Mouse (Mus musculus) gastrocnemius, adult 8-10 months (tissue): ENCODE measurements at regions not wholly inside any gene's neighbourhood (a gene's known extent, or its start where the extent isn't known, plus 50 kb on each side); places are given as distances from the start of the nearest gene placed in this dataset.

Experiments
- DNase-seq, 2 experiments: peaks; one replicate each; pipeline ENCODE4 v3.0.0; 2022; ENCODE audit warnings: low spot score in 2 of 2

GRCm38 (mm10) chr14:106190721-106191120 lies 84.7 kb downstream of the Trim52 start:
- DNase-seq: no peak

DNA sequence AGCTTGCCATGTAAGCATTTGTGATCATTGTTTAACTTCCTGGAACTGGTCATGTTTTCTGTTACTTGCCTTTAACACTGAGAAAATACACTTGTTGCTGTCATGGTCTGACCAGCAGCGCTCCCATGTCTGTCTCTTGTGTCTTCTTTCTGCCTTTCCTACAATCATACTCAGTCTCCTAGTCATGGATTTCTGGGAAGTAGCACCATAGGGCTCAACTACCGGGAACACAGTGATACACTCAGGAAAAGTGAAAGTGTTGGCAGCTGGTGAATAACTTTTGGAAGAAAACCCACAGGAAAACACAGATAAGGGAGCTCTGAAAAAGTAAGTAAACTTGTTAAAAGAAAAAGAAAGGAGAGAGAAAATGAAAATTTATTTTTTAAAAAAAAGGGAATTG lies 87.6 kb downstream of the Trim52 start:
- DNase-seq: no peak

GRCm38 (mm10) chr14:106194104-106194503 lies 88.1 kb downstream of the Trim52 start:
- DNase-seq: no peak

GRCm38 (mm10) chr14:106197826-106198225 lies 91.8 kb downstream of the Trim52 start:
- DNase-seq: no peak

DNA sequence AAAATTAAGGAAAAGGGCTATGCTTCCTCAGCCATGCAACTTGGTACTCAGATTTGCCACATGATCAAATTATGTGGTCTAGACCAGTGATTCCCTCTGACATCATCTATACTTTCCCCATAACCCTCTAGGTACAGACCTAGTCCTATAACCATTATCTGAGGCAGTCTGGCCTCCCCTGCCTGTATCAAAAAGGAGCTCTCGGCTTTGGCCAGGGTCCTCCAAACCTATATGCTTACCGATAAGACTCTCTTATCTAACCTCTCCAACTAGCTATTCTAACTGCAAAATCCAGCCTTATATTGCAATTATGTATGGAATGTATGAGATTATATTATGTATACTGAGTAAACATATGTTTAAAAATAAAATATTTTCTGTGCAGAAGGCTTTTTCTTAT lies 93.1 kb downstream of the Trim52 start:
- DNase-seq: no peak

DNA sequence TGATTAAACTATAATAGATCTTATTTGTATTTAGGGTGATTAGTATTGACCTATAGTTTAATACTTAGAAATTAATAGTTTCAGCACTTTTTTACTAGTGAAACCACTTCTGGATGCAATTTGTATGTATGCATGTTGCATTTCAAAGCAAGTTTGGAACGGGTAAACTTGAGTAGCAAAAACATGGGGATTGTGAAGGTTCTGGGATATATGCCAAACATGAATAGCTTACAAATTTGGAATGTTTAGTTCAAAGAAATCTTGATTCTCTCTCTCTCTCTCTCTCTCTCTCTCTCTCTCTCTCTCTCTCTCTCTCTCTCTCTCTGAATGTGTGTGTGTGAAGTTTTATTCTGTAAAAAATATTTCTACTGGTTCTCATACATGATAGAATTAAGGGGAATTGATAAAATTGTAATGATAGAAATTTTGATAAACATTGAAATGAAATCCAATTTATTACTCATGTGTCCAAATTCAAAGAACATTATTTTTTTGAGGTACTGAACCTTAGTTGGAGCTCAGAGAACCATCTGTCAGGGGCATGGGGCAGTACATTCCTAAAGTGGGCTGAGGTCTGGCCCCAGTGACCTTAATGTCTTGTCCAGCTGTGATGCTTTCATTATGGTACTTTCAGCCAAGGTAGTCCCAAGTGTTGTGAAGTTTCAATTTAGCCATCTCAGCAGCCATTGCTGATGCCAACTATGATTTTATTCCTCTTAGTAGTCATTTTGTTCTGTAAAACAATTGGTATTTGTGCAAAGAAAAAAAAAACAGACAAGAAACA lies 93.7 kb downstream of the Trim52 start:
- DNase-seq: peak in 1 of 2 experiments; percentile 21

GRCm38 (mm10) chr14:106211062-106211461 lies 105.1 kb downstream of the Trim52 start:
- no peak for DNase-seq

DNA sequence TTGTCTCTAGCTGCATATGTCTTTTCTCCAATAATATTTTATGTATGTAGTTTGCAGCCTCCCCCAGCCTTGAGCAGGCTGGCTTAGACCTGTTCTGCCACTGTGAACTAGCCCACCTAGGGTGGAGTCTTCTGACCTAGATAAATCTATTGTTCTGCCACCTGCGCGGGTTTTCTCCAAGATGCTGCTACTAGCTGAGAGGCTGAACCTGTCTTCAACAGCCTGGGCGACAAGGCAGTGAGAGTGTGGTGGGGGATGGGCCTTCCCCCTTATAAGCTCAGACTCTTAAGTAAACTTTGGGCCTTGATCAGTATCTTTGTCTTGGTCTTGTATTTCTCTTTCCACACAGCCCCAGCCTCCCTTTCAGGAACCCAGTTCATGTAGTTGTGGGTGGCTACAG lies 111.7 kb downstream of the Trim52 start:
- DNase-seq: no peak

- no peak for DNase-seq
These were observed 113.3 kb downstream of the Trim52 start for GRCm38 (mm10) chr14:106219293-106219797.

DNA sequence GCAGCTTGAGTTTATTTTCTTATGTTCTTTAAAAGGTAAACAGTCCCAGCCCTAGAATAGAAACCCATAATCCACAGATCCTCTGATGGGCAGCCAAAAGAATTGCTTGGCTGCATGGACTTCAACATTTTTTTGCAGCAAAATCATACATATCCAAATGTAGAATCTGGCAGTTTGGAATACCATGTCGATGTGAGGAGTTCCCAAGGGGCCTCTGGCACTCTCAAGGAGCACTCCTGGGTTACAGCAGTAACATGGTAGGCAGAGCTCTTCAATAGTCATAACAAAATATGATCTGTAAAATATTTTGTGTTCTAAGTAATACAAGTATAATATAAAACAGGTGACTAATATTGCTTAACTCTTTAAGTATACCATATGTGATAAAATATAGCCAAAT lies 119.4 kb downstream of the Trim52 start:
- no peak for DNase-seq

DNA sequence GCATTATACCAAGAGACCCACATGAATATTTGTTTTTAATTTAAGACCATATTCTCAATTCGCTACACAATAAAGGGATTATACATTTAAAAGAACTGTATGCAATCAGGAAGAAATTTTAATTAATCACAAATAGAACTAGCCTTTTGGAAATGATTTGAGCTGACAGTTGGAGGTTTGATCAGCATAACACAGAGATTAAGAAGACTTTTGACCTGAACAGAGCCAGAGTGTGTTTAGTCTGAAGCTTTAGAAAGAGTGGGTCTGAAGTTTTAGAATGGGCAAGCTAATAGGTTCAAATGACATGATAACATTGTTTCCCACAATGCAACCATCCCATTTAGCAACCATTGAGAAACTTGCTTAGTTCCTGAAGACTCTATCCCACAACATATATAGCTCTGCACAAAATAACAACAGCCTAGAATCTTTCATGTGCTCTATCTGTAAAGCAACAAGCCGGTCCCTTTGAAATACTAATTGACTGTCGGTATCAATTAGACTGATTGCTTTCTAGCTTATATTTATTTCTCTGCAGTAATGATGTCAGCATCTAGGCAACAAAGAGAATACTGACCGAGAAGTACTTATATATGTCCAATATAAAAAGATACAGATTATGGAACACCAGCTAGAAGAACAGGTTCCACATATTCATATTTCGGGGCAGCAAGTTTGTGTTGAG lies 135.9 kb downstream of the Trim52 start:
- DNase-seq: no peak

DNA sequence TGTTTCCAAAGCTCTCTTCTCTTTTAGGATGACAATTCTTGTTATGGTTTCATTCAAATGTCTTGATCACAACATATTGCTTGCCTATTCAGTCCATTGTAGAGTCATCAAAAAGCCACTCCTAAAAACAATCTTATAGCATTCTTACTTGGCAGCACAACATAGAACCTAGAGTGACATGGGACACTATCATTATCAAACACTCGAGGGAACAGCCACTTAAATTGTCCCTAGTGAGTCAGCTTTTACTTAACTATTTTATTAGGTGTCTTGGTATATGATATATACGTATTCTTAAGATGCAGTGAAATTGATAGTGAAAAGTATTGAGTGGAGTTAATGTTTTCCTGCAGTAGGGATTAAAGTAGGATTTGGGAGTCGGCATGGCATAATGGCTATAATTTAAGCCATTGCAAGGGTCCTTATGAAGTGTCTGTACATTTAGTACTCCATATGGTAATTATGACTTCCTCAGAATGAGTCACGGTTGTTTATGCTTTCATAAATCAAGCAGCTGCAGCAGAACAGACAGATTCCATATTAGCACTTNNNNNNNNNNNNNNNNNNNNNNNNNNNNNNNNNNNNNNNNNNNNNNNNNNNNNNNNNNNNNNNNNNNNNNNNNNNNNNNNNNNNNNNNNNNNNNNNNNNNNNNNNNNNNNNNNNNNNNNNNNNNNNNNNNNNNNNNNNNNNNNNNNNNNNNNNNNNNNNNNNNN lies 153.6 kb downstream of the Trim52 start:
- no peak for DNase-seq

- DNase-seq: no peak
These were observed 159.3 kb downstream of the Trim52 start for GRCm38 (mm10) chr14:106265290-106265689.

GRCm38 (mm10) chr14:106267679-106268561 lies 161.9 kb downstream of the Trim52 start:
- DNase-seq: peak in 1 of 2 experiments; percentile 8

GRCm38 (mm10) chr14:106269680-106270079 lies 163.7 kb downstream of the Trim52 start:
- DNase-seq: peak; percentile 39 to 46

GRCm38 (mm10) chr14:106313558-106313957 lies 207.6 kb downstream of the Trim52 start:
- DNase-seq: no peak

GRCm38 (mm10) chr14:106314079-106314551 lies 208.1 kb downstream of the Trim52 start:
- no peak for DNase-seq

- DNase-seq: no peak
These were observed 212.8 kb downstream of the Trim52 start for GRCm38 (mm10) chr14:106318767-106319166.

DNA sequence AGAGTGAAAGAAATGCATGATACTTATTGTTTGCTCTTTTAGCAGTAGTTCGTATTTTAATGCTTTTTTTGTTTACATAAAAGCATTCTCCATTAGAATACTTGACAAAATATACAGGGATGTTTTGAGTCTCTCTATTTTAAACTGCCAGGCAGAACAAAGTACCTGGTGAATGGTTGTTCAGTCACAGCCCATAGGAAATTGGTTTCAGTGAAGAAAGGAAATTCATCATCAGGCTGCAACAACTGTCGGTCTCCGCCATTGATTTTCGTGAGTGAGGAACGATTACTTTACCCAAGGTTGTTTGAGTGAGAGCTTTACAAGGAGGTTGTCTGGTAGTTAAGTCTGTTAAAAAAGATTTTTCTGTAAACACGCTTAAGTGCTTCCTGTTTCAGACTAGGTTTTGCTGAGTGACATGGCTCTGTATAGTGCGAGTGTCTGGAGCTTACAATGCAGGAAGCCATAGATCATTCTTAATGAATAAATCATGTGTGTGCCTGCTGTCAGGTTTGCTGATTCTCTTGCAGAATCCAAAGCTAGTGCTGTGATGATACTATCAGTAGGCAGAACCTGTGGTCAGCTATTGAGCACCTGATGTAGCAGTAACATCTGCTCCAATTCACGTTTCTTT lies 221.8 kb downstream of the Trim52 start:
- no peak for DNase-seq
